Mouse (Mus musculus) stomach, embryonic 16.5 days (tissue): ENCODE results near the gene Fars2. TPM values are rescaled to one million over a fixed set of nuclear protein-coding genes. Genes with fewer than 3 reads are reported as not detected.

Source experiments
- ATAC-seq: fragments of 200-750 bp; cut with Nextera tagmentation; 2 replicates; pipeline ENCODE4 v1.8.0; 2017; ENCODE audit warnings: moderate number of reproducible peaks, moderate TSS enrichment; ENCODE audit not compliant: insufficient read depth, low FRiP score
- H3K27ac ChIP-seq: fragments of 300-500 bp; sonication (generic); 2 replicates; pipeline ENCODE4 v1.5.1; 2014; ENCODE audit warnings: low read length
- H3K27me3 ChIP-seq: fragments of 300-500 bp; sonication (generic); 2 replicates; pipeline ENCODE4 v1.6.1; 2014; ENCODE audit warnings: low read length, control low read depth, mixed read lengths; ENCODE audit not compliant: control insufficient read depth, insufficient read depth
- H3K36me3 ChIP-seq: fragments of 300-500 bp; sonication (generic); 2 replicates; pipeline ENCODE4 v1.6.1; 2014; ENCODE audit warnings: low read length; ENCODE audit not compliant: control insufficient read depth, insufficient read depth
- H3K4me1 ChIP-seq: fragments of 300-500 bp; sonication (generic); 2 replicates; pipeline ENCODE4 v1.6.1; 2014; ENCODE audit warnings: low read length, control low read depth, mixed read lengths; ENCODE audit not compliant: control insufficient read depth, insufficient read depth
- H3K4me2 ChIP-seq: fragments of 300-500 bp; sonication (generic); 2 replicates; pipeline ENCODE4 v1.6.1; 2014; ENCODE audit warnings: low read depth, low read length, mixed read lengths
- H3K4me3 ChIP-seq: fragments of 300-500 bp; sonication (generic); replicated peaks from 2 replicates; pipeline ENCODE4 v1.5.1; 2014; ENCODE audit warnings: mild to moderate bottlenecking, low read length
- H3K9ac ChIP-seq: fragments of 300-500 bp; sonication (generic); 2 replicates; pipeline ENCODE4 v1.6.1; 2014; ENCODE audit warnings: low read length
- H3K9me3 ChIP-seq: fragments of 300-500 bp; sonication (generic); replicated peaks from 2 replicates; pipeline ENCODE4 v1.6.1; 2016; ENCODE audit warnings: low read length, control low read depth; ENCODE audit not compliant: control insufficient read depth
- WGBS: fragments of 180-500 bp; shearing (Covaris S2); extraction: QIAGEN DNeasy Blood & Tissue Kit; methylation state at CpG from one replicate; pipeline ENCODE4 v1.1.7; 2014; 5-methylcytosine and 5-hydroxymethylcytosine counted together
- polyA plus RNA-seq: library from polyadenylated mRNA; unstranded; fragments of >200 nt; fragmentation: Nextera tagmentation; extraction: Ambion mirVana; gene quantifications from 2 replicates; pipeline ENCODE4 v1.2.1, GENCODE M21; 2015

The Fars2 gene
- polyA plus RNA-seq, 1 experiment from 2014 or later, result 34.6 TPM

GRCm38 (mm10) chr13:36264391-36264790 lies 147.2 kb downstream of the Fars2 start:
- Histone ChIP-seq H3K27ac (no peak overlapping the region), H3K9me3 (0 out of 2 replicates have a peak, but pooled peaks cover 7% of the 10 kb centered on the region), H3K4me3 (no peak overlapping the region), H3K4me2 (no peak overlapping the region), H3K36me3 (no peaks in the 10 kb centered on the region), H3K4me1 (no peaks in the 10 kb centered on the region), H3K9ac (no peak overlapping the region), H3K27me3 (no peaks in the 10 kb centered on the region)
- no peak for ATAC-seq
- WGBS, result 87% methylated on average over 5 of the region's 5 CpGs

- no peak overlapping the region for H3K4me2 ChIP-seq
- no peaks in the 10 kb centered on the region for H3K27me3 ChIP-seq
- WGBS, result 55% methylated on average over 3 of the region's 3 CpGs
- H3K4me3 ChIP-seq, result no peak overlapping the region
- H3K9me3 ChIP-seq, result 0 out of 2 replicates have a peak, but pooled peaks cover 2% of the 10 kb centered on the region
- no peak for ATAC-seq
- H3K9ac ChIP-seq, result no peak overlapping the region
- H3K27ac ChIP-seq, result no peak overlapping the region
- H3K4me1 ChIP-seq, result no peaks in the 10 kb centered on the region
- no peaks in the 10 kb centered on the region for H3K36me3 ChIP-seq
Measured at GRCm38 (mm10) chr13:36265342-36265744, 148.1 kb downstream of the Fars2 start.

- Histone ChIP-seq H3K4me3 (no peak overlapping the region), H3K27ac (no peak overlapping the region), H3K9ac (no peak overlapping the region), H3K4me2 (no peak overlapping the region), H3K9me3 (no peaks in the 10 kb centered on the region), H3K4me1 (no peaks in the 10 kb centered on the region), H3K27me3 (no peaks in the 10 kb centered on the region), H3K36me3 (no peaks in the 10 kb centered on the region)
- ATAC-seq, result no peak
- WGBS, result 88% methylated on average over 1 of the region's 1 CpGs
Measured at GRCm38 (mm10) chr13:36267399-36267798, 150.2 kb downstream of the Fars2 start.

- H3K9me3 ChIP-seq, result no peaks in the 10 kb centered on the region
- no peak overlapping the region for H3K9ac ChIP-seq
- no peaks in the 10 kb centered on the region for H3K4me1 ChIP-seq
- H3K4me2 ChIP-seq, result no peak overlapping the region
- H3K27me3 ChIP-seq, result no peaks in the 10 kb centered on the region
- H3K36me3 ChIP-seq, result no peaks in the 10 kb centered on the region
- H3K4me3 ChIP-seq, result no peak overlapping the region
- H3K27ac ChIP-seq, result no peak overlapping the region
- no peak for ATAC-seq
- 80% methylated on average over 1 of the region's 1 CpGs for WGBS
Measured at GRCm38 (mm10) chr13:36270867-36271266, 153.7 kb downstream of the Fars2 start.

- H3K27ac ChIP-seq, result no peak overlapping the region
- no peaks in the 10 kb centered on the region for H3K4me1 ChIP-seq
- H3K9me3 ChIP-seq, result no peaks in the 10 kb centered on the region
- H3K9ac ChIP-seq, result no peak overlapping the region
- ATAC-seq, result no peak
- no peak overlapping the region for H3K4me2 ChIP-seq
- no peaks in the 10 kb centered on the region for H3K27me3 ChIP-seq
- H3K36me3 ChIP-seq, result no peaks in the 10 kb centered on the region
- H3K4me3 ChIP-seq, result no peak overlapping the region
- WGBS, result 72% methylated on average over 2 of the region's 2 CpGs
Measured at GRCm38 (mm10) chr13:36273497-36273896, 156.3 kb downstream of the Fars2 start.

GRCm38 (mm10) chr13:36276194-36276593 lies 159.0 kb downstream of the Fars2 start:
- Histone ChIP-seq H3K4me1 (no peaks in the 10 kb centered on the region), H3K36me3 (no peaks in the 10 kb centered on the region), H3K4me2 (no peak overlapping the region), H3K4me3 (no peak overlapping the region), H3K27me3 (no peaks in the 10 kb centered on the region), H3K27ac (no peak overlapping the region), H3K9me3 (no peaks in the 10 kb centered on the region), H3K9ac (no peak overlapping the region)
- ATAC-seq, result no peak
- WGBS, result 80% methylated on average over 2 of the region's 2 CpGs

GRCm38 (mm10) chr13:36282018-36282417 lies 164.8 kb downstream of the Fars2 start:
- Histone ChIP-seq H3K27ac (no peak overlapping the region), H3K4me3 (no peak overlapping the region), H3K4me1 (no peaks in the 10 kb centered on the region), H3K36me3 (no peaks in the 10 kb centered on the region), H3K4me2 (no peak overlapping the region), H3K9me3 (no peaks in the 10 kb centered on the region), H3K9ac (no peak overlapping the region), H3K27me3 (no peaks in the 10 kb centered on the region)
- 7% methylated on average over 6 of the region's 6 CpGs for WGBS
- ATAC-seq, result no peak; the same call in 1 of the 2 replicates

GRCm38 (mm10) chr13:36282785-36283544 lies 165.8 kb downstream of the Fars2 start:
- Histone ChIP-seq H3K4me1 (no peaks in the 10 kb centered on the region), H3K4me3 (no peak overlapping the region), H3K9me3 (no peaks in the 10 kb centered on the region), H3K27me3 (no peaks in the 10 kb centered on the region), H3K9ac (no peak overlapping the region), H3K4me2 (no peak overlapping the region), H3K27ac (no peak overlapping the region), H3K36me3 (no peaks in the 10 kb centered on the region)
- WGBS, result 55% methylated on average over 7 of the region's 7 CpGs
- no peak for ATAC-seq

- no peaks in the 10 kb centered on the region for H3K36me3 ChIP-seq
- no peak overlapping the region for H3K4me2 ChIP-seq
- H3K27me3 ChIP-seq, result no peaks in the 10 kb centered on the region
- ATAC-seq, result no peak
- WGBS, result 80% methylated on average over 7 of the region's 7 CpGs
- no peak overlapping the region for H3K27ac ChIP-seq
- H3K4me3 ChIP-seq, result no peak overlapping the region
- no peaks in the 10 kb centered on the region for H3K4me1 ChIP-seq
- no peaks in the 10 kb centered on the region for H3K9me3 ChIP-seq
- H3K9ac ChIP-seq, result no peak overlapping the region
Measured at GRCm38 (mm10) chr13:36283545-36284067, 166.4 kb downstream of the Fars2 start.
